Mouse (Mus musculus) liver, embryonic 14 days (tissue): ENCODE data around the gene Olfr38. TPM values are rescaled to one million over a fixed set of nuclear protein-coding genes. Genes with fewer than 3 reads are reported as not detected.

ENCODE experiments used
- polyA plus RNA-seq: library from polyadenylated mRNA; depleted of rRNA; stranded (reverse); fragments of >200 nt; gene quantifications from 2 replicates; pipeline ENCODE4 v1.2.3, GENCODE M21; 2012; rRNA removed

Gene Olfr38
- not detected in 2 replicates for polyA plus RNA-seq

DNA sequence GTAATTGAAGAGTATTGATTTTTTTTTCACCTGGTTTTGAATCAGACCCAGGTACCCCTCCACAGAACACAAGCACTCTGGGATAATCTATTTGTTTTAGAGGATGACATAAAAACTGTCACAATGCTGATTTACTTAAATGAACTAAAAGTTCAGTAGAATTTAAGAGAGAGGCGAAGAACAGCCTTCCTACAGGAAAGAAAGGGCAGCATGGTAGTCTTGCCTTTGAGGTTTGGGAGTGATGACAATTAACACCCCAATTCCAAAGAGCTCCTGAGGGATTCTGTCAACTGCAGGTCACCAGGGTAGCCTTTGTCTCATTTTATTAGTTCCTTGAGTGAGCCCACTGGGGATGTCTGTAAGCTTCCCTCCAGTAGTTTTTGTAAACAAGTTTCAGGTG, at the start of gene Olfr38:
TSS of gene Olfr38 (plus strand) at position 301 of the 400 bp plus-strand sequence.

DNA sequence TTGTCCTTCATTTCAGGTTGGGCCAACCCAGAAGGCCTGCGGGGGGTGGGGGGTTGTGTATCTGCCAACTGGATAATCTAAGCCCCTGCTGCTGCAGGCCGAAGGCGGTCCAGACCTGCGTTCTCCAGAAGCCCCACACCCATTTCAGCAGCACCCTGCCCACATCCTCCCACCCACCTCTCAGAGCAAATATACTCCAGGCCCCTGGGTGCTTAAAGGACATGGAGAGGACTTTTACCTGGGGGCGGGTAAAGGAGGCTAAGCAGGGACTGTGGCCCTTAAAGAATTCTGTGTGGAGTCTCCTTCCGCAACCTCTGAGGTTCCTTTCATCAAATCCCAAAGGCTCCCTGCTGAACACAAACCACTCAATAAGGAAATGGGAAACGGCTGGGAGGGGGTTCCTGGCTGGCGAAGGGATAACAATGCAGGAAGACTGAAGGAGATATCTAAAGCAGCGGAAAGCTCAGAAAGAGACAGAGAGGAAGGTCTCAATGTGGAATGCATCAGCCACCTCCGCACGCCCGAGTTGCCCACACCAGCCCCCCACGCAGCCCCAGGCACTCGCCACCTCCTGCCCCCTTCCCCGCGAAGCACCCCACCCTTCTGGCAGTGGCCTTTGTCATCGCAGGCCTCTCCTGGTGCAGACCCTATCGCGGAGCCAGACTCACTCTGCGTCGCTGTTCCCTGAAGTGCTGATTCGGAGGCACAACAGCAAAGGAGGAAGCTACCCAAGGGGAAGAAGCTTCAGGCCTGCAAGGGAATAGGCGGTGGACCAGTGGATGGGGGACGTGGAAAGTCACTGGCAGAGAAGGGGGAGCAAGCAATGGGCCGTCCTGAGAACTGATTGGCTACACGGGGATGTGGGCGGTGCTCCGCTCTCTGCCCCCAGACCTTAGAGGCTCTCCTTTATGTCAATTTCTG, 46.7 kb upstream of the Olfr38 start, which contains the start of gene Tcaf1:
TSS of gene Tcaf1 (minus strand) at position 798 of the 921 bp plus-strand sequence.

DNA sequence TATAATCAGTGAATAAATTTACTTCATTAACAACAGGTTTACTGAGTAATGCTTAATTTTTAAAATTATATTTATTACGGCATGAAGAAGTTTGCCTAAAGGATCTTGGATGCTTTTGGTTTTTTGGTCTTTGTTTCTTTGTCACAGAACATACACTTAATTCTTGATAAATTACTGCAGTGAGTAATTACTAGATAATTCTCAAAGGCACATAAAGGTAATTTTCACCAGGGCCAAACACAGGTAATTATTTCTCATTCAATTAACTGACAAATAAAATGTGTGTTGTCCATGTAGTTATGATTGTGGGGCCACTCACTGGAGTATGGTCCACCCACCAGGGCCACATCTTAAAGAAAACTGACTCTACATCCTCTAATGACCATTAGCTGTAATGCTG, 17.1 kb upstream of the Olfr38 start, which contains the start of gene Olfr453:
TSS of gene Olfr453 (plus strand) at position 301 of the 400 bp plus-strand sequence.

DNA sequence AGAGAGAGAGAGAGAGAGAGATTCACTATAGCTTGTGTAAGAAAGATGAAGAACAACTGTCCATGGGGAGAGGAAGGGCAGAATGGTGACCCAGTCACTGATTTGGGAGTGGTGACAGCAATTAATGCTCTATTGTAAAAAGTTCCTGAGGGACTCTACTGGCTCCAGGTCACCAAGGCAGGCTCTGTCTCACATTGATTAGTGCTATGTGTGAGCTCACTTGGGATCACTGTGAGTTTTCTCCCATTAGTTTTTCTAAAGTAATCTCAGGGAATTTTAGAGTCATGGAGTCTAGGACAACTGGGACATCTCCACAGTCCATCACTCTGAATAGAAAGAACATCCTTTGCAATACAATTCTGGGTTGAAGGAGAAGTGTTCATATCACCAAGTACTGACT, 28.6 kb downstream of the Olfr38 start, which contains the start of gene Olfr452:
TSS of gene Olfr452 (plus strand) at position 301 of the 400 bp plus-strand sequence.

DNA sequence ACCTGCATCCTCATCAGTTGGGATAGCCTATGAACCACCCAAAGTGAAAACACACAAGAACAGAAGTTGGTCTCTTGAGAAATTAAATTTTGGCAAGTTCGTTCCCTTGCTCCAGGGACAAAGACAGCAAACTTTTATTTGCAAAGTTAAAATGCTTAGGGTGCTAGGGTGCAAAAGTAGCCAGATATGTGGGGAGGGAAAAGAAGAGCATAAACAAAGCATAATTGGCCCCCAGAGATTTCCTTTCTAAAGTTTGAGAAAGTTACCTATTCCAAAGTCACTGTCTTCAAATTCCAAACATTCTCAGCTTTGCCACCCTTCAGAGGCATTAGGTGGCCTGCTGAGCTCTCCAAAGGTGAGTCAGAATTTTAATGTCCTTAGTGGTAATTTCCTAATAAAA, 55.4 kb downstream of the Olfr38 start, which contains the start of gene Olfr450:
TSS of gene Olfr450 (plus strand) at position 301 of the 400 bp plus-strand sequence.

Other genes starting within 250 kb of the Olfr38 start
- not detected in 2 replicates for gene Olfr455, start 208.8 kb upstream of the Olfr38 start, polyA plus RNA-seq
- not detected in 2 replicates for gene Tcaf3, start 158.7 kb upstream of the Olfr38 start, polyA plus RNA-seq
- 0.08 and 0.13 TPM in 2 replicates for gene Tcaf2, start 111.2 kb upstream of the Olfr38 start, polyA plus RNA-seq
- 2.2 TPM in 2 replicates for gene Tcaf1, start 46.3 kb upstream of the Olfr38 start, polyA plus RNA-seq
- gene Olfr453, start 17.0 kb upstream of the Olfr38 start, polyA plus RNA-seq = not detected in 2 replicates
- not detected in 2 replicates for gene Olfr452, start 28.7 kb downstream of the Olfr38 start, polyA plus RNA-seq
- not detected in 2 replicates for gene Olfr450, start 55.5 kb downstream of the Olfr38 start, polyA plus RNA-seq
- gene Olfr449, start 78.0 kb downstream of the Olfr38 start, polyA plus RNA-seq = not detected in 2 replicates
- gene Olfr448, start 134.0 kb downstream of the Olfr38 start, polyA plus RNA-seq = not detected in 2 replicates
- gene Olfr447, start 152.5 kb downstream of the Olfr38 start, polyA plus RNA-seq = not detected in 2 replicates
- gene Olfr446, start 165.0 kb downstream of the Olfr38 start, polyA plus RNA-seq = not detected in 2 replicates
- not detected in 2 replicates for gene Olfr444, start 192.7 kb downstream of the Olfr38 start, polyA plus RNA-seq